Mouse (Mus musculus): ENCODE measurements at regions not wholly inside any gene's neighbourhood (a gene's known extent, or its start where the extent isn't known, plus 50 kb on each side); places are given as distances from the start of the nearest gene placed in this dataset.

- DNase-seq = no peak
Observed at GRCm38 (mm10) chr13:38281712-38282111, 63.2 kb upstream of the Bmp6 start.

GRCm38 (mm10) chr13:38287960-38288359 is 56.9 kb upstream of the Bmp6 start:
- DNase-seq = no peak

- DNase-seq = no peak
Observed at GRCm38 (mm10) chr13:38288572-38289440, 56.1 kb upstream of the Bmp6 start.

- peak; percentile 10 for DNase-seq
Observed at GRCm38 (mm10) chr13:38290287-38290941, 54.5 kb upstream of the Bmp6 start.

- no peak for DNase-seq
Observed at GRCm38 (mm10) chr13:38291487-38291886, 53.4 kb upstream of the Bmp6 start.
